Comparison of ENCODE assay signal across 8 mouse cellular contexts in the genomic region with DNA sequence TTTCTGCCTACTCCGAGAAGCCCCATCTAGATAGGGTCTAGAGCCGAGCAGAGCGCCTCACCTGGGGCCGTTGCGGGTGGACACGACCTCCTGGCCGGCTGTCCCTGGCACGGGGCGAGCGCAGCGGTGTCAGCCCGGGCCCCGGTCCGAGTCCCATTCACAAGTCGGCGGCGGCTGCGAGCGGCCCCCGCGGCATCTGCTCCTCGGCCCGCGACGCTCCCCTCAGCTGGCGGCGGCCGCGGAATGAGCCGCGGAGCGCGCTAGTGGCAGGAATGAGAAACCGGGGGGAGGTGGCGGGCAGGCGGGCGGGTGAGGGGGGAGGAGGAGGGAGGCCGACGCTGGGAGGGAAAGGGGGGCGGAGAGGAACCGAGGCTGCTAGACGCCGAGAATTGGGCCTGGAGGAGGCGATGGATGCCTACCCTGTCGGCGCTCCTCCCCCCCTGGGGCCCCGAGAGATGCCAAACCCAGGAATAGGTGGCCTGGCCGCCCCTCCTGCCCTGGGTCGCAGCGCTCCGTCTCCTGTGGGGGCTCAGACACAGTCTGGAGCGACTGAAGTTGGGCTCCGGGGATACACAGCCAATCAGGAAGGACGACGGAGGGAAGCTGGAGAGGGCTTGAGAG. TPM values are rescaled to one million over a fixed set of nuclear protein-coding genes. Genes with fewer than 3 reads are reported as not detected.
DNase-seq lines count a peak whose midpoint lies in the region; ATAC-seq lines count a peak whose summit lies in the region.

No protein-coding gene starts in this region.

- H3K4me1 ChIP-seq in forebrain, embryonic 16.5 days (replicated peaks; ENCODE audit: control insufficient read depth, insufficient read depth, low read length), result peaks cover 24% of the 10 kb centered on the region
- H3K4me1 ChIP-seq in hindbrain, embryonic 10.5 days (replicated peaks), result peaks cover 47% of the 10 kb centered on the region
- H3K4me1 ChIP-seq in lung, embryonic 15.5 days, result peaks cover 14% of the 10 kb centered on the region; the same call in 1 of the 2 replicates

- H3K27me3 ChIP-seq in forebrain, embryonic 16.5 days (replicated peaks; ENCODE audit: control insufficient read depth, insufficient read depth, low read length), result 0 out of 2 replicates have a peak, but pooled peaks cover 8% of the 10 kb centered on the region
- H3K27me3 ChIP-seq in hindbrain, embryonic 10.5 days (ENCODE audit: insufficient read depth, poor library complexity, severe bottlenecking), result peaks cover 41% of the 10 kb centered on the region
- peaks cover 19% of the 10 kb centered on the region; the same call in 1 of the 2 replicates for H3K27me3 ChIP-seq in lung, embryonic 15.5 days

- under 1% methylated on average over 48 of the region's 55 CpGs for WGBS in forebrain, embryonic 16.5 days
- under 1% methylated on average over 52 of the region's 55 CpGs for WGBS in hindbrain, embryonic 10.5 days
- under 1% methylated on average over 51 of the region's 55 CpGs for WGBS in lung, embryonic 15.5 days

- DNase-seq in layer of hippocampus, adult 11-12 months (ENCODE audit: low spot score), result peak; percentile 60
- DNase-seq in layer of hippocampus, adult 9-10 months (ENCODE audit: low spot score), result no peak
- peak; percentile 84 for DNase-seq in hindbrain, embryonic 10.5 days (ENCODE audit: low spot score)
- DNase-seq in layer of hippocampus, postnatal 10 days (ENCODE audit: low spot score in 2 of 2), result peak; percentile 67 to 78
- DNase-seq in retina, postnatal 1 day, result peak; percentile 92

- peak overlapping the region; percentile 80 for H3K4me3 ChIP-seq in forebrain, embryonic 16.5 days (replicated peaks; ENCODE audit: low read length)
- H3K4me3 ChIP-seq in hindbrain, embryonic 10.5 days, result peak overlapping the region; percentile 85
- peak overlapping the region; percentile 78 for H3K4me3 ChIP-seq in lung, embryonic 15.5 days

- no peaks in the 10 kb centered on the region for H3K36me3 ChIP-seq in forebrain, embryonic 16.5 days (ENCODE audit: control insufficient read depth, insufficient read depth)
- H3K36me3 ChIP-seq in hindbrain, embryonic 10.5 days, result no peaks in the 10 kb centered on the region
- H3K36me3 ChIP-seq in lung, embryonic 15.5 days, result no peaks in the 10 kb centered on the region

- peak overlapping the region; percentile 88 for H3K9ac ChIP-seq in forebrain, embryonic 16.5 days (replicated peaks; ENCODE audit: low read depth, low read length)
- peak overlapping the region; percentile 89 for H3K9ac ChIP-seq in lung, embryonic 15.5 days

- peak; percentile 76 for ATAC-seq in forebrain, embryonic 16.5 days
- peak; percentile 86 for ATAC-seq in lung, embryonic 15.5 days (ENCODE audit: borderline replicate concordance, extremely low read depth, low FRiP score, low TSS enrichment)
- ATAC-seq in erythroid progenitor cell, adult 5-6 weeks (replicated peaks; ENCODE audit: low FRiP score, poor library complexity, severe bottlenecking), result no peak

- H3K27ac ChIP-seq in forebrain, embryonic 16.5 days (ENCODE audit: low read length), result peak overlapping the region; percentile 76
- H3K27ac ChIP-seq in hindbrain, embryonic 10.5 days, result peak overlapping the region; percentile 93
- peak overlapping the region; percentile 96 for H3K27ac ChIP-seq in lung, embryonic 15.5 days

- H3K4me2 ChIP-seq in forebrain, embryonic 16.5 days (ENCODE audit: low read length), result peak overlapping the region; percentile 91
- peak overlapping the region; percentile 82 for H3K4me2 ChIP-seq in lung, embryonic 15.5 days

- H3K9me3 ChIP-seq in forebrain, embryonic 16.5 days (ENCODE audit: control insufficient read depth, low read length), result no peaks in the 10 kb centered on the region
- H3K9me3 ChIP-seq in hindbrain, embryonic 10.5 days, result no peaks in the 10 kb centered on the region
- no peaks in the 10 kb centered on the region for H3K9me3 ChIP-seq in lung, embryonic 15.5 days

RNA-seq across cellular contexts. Expression of a gene that starts 0.5 kb away (rescaled TPM):
- polyA plus RNA-seq in forebrain, embryonic 16.5 days (2015; fragmentation: Nextera tagmentation; extraction: Ambion mirVana), result 36.0 and 40.6 TPM in 2 replicates
- polyA plus RNA-seq in hindbrain, embryonic 10.5 days (2016; fragmentation: Nextera tagmentation; extraction: Ambion mirVana), result 67.4 and 68.2 TPM in 2 replicates
- 100 to 1,000 TPM; 107 to 112 TPM for total RNA-seq in layer of hippocampus, postnatal 10 days (2021)
- polyA plus RNA-seq in lung, embryonic 15.5 days (2015; fragmentation: Nextera tagmentation; extraction: Ambion mirVana), result 177 and 178 TPM in 2 replicates
- 1.3 and 5.4 TPM in 2 replicates for total RNA-seq in erythroid progenitor cell, adult 5-6 weeks (2015; ENCODE audit: low replicate concordance)
- total RNA-seq in erythroid progenitor cell, adult 5-6 weeks (2017; ENCODE audit: low replicate concordance), result 0.83 and 1.2 TPM in 2 replicates
